Comparison of ENCODE assay signal across 8 mouse cellular contexts in the genomic region with DNA sequence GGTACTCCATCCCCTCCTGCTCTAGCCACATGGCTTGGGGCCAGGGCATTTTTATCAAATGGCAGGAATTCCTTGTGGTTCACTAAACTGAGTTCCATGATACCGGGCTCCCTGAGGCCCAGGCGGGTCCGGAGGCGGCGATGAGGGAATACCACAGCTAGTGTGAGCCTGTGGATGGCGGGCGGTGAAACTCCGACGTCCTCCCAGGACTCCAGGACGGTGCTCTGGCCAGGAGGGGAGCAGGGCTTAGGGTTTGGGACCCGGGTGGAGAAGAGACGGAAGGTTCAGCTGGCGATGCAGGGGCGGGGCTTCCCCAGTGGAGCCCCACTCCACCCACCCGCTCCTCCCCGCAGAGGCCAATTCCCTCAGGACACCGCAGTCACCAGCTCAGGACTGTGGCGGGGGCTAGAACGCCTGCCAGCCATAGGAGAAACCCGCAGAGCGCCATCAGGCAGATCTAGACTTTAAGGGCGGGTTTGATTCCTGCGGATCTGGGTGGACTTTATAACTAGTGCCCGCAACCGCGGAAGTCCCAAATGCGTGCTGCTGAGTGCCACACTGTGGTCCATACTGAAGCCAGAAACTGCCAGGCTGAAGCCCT. TPM values are rescaled to one million over a fixed set of nuclear protein-coding genes. Genes with fewer than 3 reads are reported as not detected.
DNase-seq lines count a peak whose midpoint lies in the region; ATAC-seq and TF ChIP-seq lines count a peak whose summit lies in the region.

No protein-coding gene starts in this region.

- CTCF ChIA-PET in Patski (lab: Charles Lee), result interaction anchor here (1.0 kb wide), 1 partner anchor 16 kb away, joined by 3 read pairs; no protein-coding TSS in a partner anchor

- H3K36me3 ChIP-seq in heart, embryonic 10.5 days, result no peaks in the 10 kb centered on the region
- no peaks in the 10 kb centered on the region for H3K36me3 ChIP-seq in heart, postnatal 0 days (replicated peaks; ENCODE audit: control insufficient read depth, insufficient read depth, low read length)
- no peaks in the 10 kb centered on the region for H3K36me3 ChIP-seq in liver, embryonic 14.5 days (replicated peaks; ENCODE audit: control insufficient read depth, insufficient read depth, low read depth)

- H3K9me3 ChIP-seq in heart, embryonic 10.5 days, result no peaks in the 10 kb centered on the region
- H3K9me3 ChIP-seq in heart, postnatal 0 days (replicated peaks; ENCODE audit: control insufficient read depth, low read length), result no peaks in the 10 kb centered on the region
- H3K9me3 ChIP-seq in liver, embryonic 14.5 days (ENCODE audit: control insufficient read depth, low read length), result no peaks in the 10 kb centered on the region

- no peak for TF ChIP-seq EP300 in heart, postnatal 0 days (IDR thresholded peaks at IDR 0.05; ENCODE audit: low read depth)
- TF ChIP-seq EP300 in liver, embryonic 14.5 days (IDR thresholded peaks at IDR 0.05; ENCODE audit: low read depth), result no peak

- H3K4me3 ChIP-seq in heart, embryonic 10.5 days, result peak overlapping the region; percentile 55
- H3K4me3 ChIP-seq in heart, postnatal 0 days (ENCODE audit: low read depth, low read length), result peak overlapping the region; percentile 40
- no peak overlapping the region for H3K4me3 ChIP-seq in liver, embryonic 14.5 days (ENCODE audit: insufficient read depth in 1 of 2, low read depth in 2 of 2, low read length in 2 of 2)

- intact Hi-C loops in heart, postnatal 36 days (cut with DNase I), result no loop called here

- POLR2A ChIA-PET in Patski (lab: Charles Lee), result no interaction called here

- no peak overlapping the region for H3K9ac ChIP-seq in heart, postnatal 0 days (replicated peaks; ENCODE audit: low read depth, low read length)
- H3K9ac ChIP-seq in liver, embryonic 14.5 days (replicated peaks), result no peak overlapping the region

- in situ Hi-C loops in Patski (cut with MboI; ENCODE audit: low pct_unique_long_range_greater_than_20kb), result no loop called here

- peak overlapping the region; percentile 65 for H3K4me2 ChIP-seq in heart, postnatal 0 days (ENCODE audit: low read depth, low read length)
- peak overlapping the region; percentile 40 for H3K4me2 ChIP-seq in liver, embryonic 14.5 days (ENCODE audit: low read depth)

- TF ChIP-seq CTCF in Patski (IDR thresholded peaks at IDR 0.05), result no peak
- no peak for TF ChIP-seq CTCF in heart, postnatal 0 days (IDR thresholded peaks at IDR 0.05; ENCODE audit: low read depth)
- no peak for TF ChIP-seq CTCF in liver, embryonic 14.5 days (IDR thresholded peaks at IDR 0.05; ENCODE audit: low read depth)

- ATAC-seq in Patski, result peak; percentile 51
- peak; percentile 20; the same call in 1 of the 2 replicates for ATAC-seq in heart, postnatal 0 days (ENCODE audit: insufficient read depth, low read depth)
- no peak for ATAC-seq in liver, embryonic 14.5 days (ENCODE audit: insufficient read depth)

- peaks cover 70% of the 10 kb centered on the region for H3K27me3 ChIP-seq in heart, embryonic 10.5 days (ENCODE audit: insufficient read depth, poor library complexity, severe bottlenecking)
- peaks cover 5% of the 10 kb centered on the region for H3K27me3 ChIP-seq in Patski
- H3K27me3 ChIP-seq in heart, postnatal 0 days (ENCODE audit: control insufficient read depth, insufficient read depth, low read length), result peaks cover 35% of the 10 kb centered on the region
- H3K27me3 ChIP-seq in liver, embryonic 14.5 days (ENCODE audit: control insufficient read depth, insufficient read depth, low read length), result peaks cover 18% of the 10 kb centered on the region

- DNase-seq in heart, embryonic 10.5 days (ENCODE audit: low spot score), result peak; percentile 68
- DNase-seq in heart, postnatal 36 days, result no peak
- DNase-seq in Patski (ENCODE audit: low read depth, low spot score), result no peak
- no peak for DNase-seq in heart, postnatal 0 days (ENCODE audit: low spot score)
- DNase-seq in liver, embryonic 14.5 days (ENCODE audit: low read depth in 3 of 3, low spot score in 3 of 3), result no peak
- peak; percentile 58 for DNase-seq in retina, postnatal 1 day
- no peak for DNase-seq in cerebellum, adult 11 months
- no peak for DNase-seq in urinary bladder, postnatal 10 days (ENCODE audit: low spot score)

- H3K27ac ChIP-seq in heart, embryonic 10.5 days, result peak overlapping the region; percentile 62
- no peak overlapping the region for H3K27ac ChIP-seq in heart, postnatal 0 days (ENCODE audit: low read depth)
- no peak overlapping the region for H3K27ac ChIP-seq in liver, embryonic 14.5 days

- H3K4me1 ChIP-seq in heart, embryonic 10.5 days, result peaks cover 14% of the 10 kb centered on the region; the same call in 1 of the 2 replicates
- H3K4me1 ChIP-seq in heart, postnatal 0 days (ENCODE audit: control insufficient read depth, insufficient read depth), result no peaks in the 10 kb centered on the region
- no peaks in the 10 kb centered on the region for H3K4me1 ChIP-seq in liver, embryonic 14.5 days (replicated peaks; ENCODE audit: control insufficient read depth in 2 of 2, insufficient read depth in 2 of 2, low read length in 1 of 2)

- WGBS in heart, embryonic 10.5 days, result 3% methylated on average over 27 of the region's 27 CpGs
- 1% methylated on average over 27 of the region's 27 CpGs for WGBS in heart, postnatal 0 days
- WGBS in liver, embryonic 14.5 days (ENCODE audit: insufficient replicate concordance), result 5% methylated on average over 27 of the region's 27 CpGs

RNA-seq across cellular contexts. Expression of gene Rpp21, which starts 20.4 kb away (rescaled TPM):
- 106 and 108 TPM in 2 replicates for polyA plus RNA-seq in heart, embryonic 10.5 days (2016; fragmentation: Nextera tagmentation; extraction: Ambion mirVana)
- 10 to 100 TPM; 39.6 to 41.1 TPM for total RNA-seq in heart, postnatal 36 days (2021)
- 41.5 TPM for polyA plus RNA-seq in Patski (2021)
- 5.5 and 28.3 TPM in 2 replicates for total RNA-seq in heart, postnatal 0 days (2014; rRNA removed; ENCODE audit: low replicate concordance)
- polyA plus RNA-seq in heart, postnatal 0 days (2015; fragmentation: Nextera tagmentation; extraction: Ambion mirVana), result 89.0 and 97.8 TPM in 2 replicates
- 40.1 and 51.8 TPM in 2 replicates for polyA plus RNA-seq in liver, embryonic 14.5 days (2012; rRNA removed)
- 77.9 and 84.2 TPM in 2 replicates for polyA plus RNA-seq in liver, embryonic 14.5 days (2014; fragmentation: Nextera tagmentation; extraction: Ambion mirVana)

RNA-seq across cellular contexts. Expression of gene Trim39, which starts 34.6 kb away (rescaled TPM):
- polyA plus RNA-seq in heart, embryonic 10.5 days (2016; fragmentation: Nextera tagmentation; extraction: Ambion mirVana), result 11.7 and 13.7 TPM in 2 replicates
- total RNA-seq in heart, postnatal 36 days (2021), result 1 to 10 TPM; 6.5 to 7.6 TPM
- 21.0 TPM for polyA plus RNA-seq in Patski (2021)
- 7.4 and 14.3 TPM in 2 replicates for total RNA-seq in heart, postnatal 0 days (2014; rRNA removed; ENCODE audit: low replicate concordance)
- 4.8 and 5.1 TPM in 2 replicates for polyA plus RNA-seq in heart, postnatal 0 days (2015; fragmentation: Nextera tagmentation; extraction: Ambion mirVana)
- 8.0 and 11.0 TPM in 2 replicates for polyA plus RNA-seq in liver, embryonic 14.5 days (2012; rRNA removed)
- polyA plus RNA-seq in liver, embryonic 14.5 days (2014; fragmentation: Nextera tagmentation; extraction: Ambion mirVana), result 3.2 and 3.4 TPM in 2 replicates

RNA-seq across cellular contexts. Expression of gene H2-T3, which starts 47.3 kb away (rescaled TPM):
- polyA plus RNA-seq in heart, embryonic 10.5 days (2016; fragmentation: Nextera tagmentation; extraction: Ambion mirVana), result not detected in 2 replicates
- not detected for total RNA-seq in heart, postnatal 36 days (2021)
- polyA plus RNA-seq in Patski (2021), result not detected
- total RNA-seq in heart, postnatal 0 days (2014; rRNA removed; ENCODE audit: low replicate concordance), result not detected in 2 replicates
- polyA plus RNA-seq in heart, postnatal 0 days (2015; fragmentation: Nextera tagmentation; extraction: Ambion mirVana), result not detected in 2 replicates
- not detected in 2 replicates for polyA plus RNA-seq in liver, embryonic 14.5 days (2012; rRNA removed)
- polyA plus RNA-seq in liver, embryonic 14.5 days (2014; fragmentation: Nextera tagmentation; extraction: Ambion mirVana), result not detected in 2 replicates

RNA-seq across cellular contexts. Expression of gene H2-M10.2, which starts 48.9 kb away (rescaled TPM):
- not detected in 2 replicates for polyA plus RNA-seq in heart, embryonic 10.5 days (2016; fragmentation: Nextera tagmentation; extraction: Ambion mirVana)
- not detected for total RNA-seq in heart, postnatal 36 days (2021)
- 0.06 TPM for polyA plus RNA-seq in Patski (2021)
- not detected in 2 replicates for total RNA-seq in heart, postnatal 0 days (2014; rRNA removed; ENCODE audit: low replicate concordance)
- not detected in 2 replicates for polyA plus RNA-seq in heart, postnatal 0 days (2015; fragmentation: Nextera tagmentation; extraction: Ambion mirVana)
- not detected in 2 replicates for polyA plus RNA-seq in liver, embryonic 14.5 days (2012; rRNA removed)
- not detected in 2 replicates for polyA plus RNA-seq in liver, embryonic 14.5 days (2014; fragmentation: Nextera tagmentation; extraction: Ambion mirVana)

Comparison
In these comparisons a context has a peak if more than half of its experiments do, and no peak if none do; other contexts are left out.
1. DNase-seq: peak in heart, embryonic 10.5 days (single experiment) and retina, postnatal 1 day (single experiment); none in heart, postnatal 36 days (0 of 2), Patski (single experiment), heart, postnatal 0 days (single experiment), liver, embryonic 14.5 days (0 of 3), cerebellum, adult 11 months (single experiment) and urinary bladder, postnatal 10 days (single experiment).
2. H3K4me3 ChIP-seq: peak in heart, embryonic 10.5 days (single experiment) and heart, postnatal 0 days (single experiment); none in liver, embryonic 14.5 days (0 of 2).